Mouse (Mus musculus): ENCODE data around the gene Plcb3. TPM values are rescaled to one million over a fixed set of nuclear protein-coding genes. Genes with fewer than 3 reads are reported as not detected.
A peak's percentile ranks its signal among the peaks of the same experiment; 100 is the strongest.

Plcb3 gene
- polyA plus RNA-seq, 1 experiment from 2014 or later = 15.2 TPM

DNA sequence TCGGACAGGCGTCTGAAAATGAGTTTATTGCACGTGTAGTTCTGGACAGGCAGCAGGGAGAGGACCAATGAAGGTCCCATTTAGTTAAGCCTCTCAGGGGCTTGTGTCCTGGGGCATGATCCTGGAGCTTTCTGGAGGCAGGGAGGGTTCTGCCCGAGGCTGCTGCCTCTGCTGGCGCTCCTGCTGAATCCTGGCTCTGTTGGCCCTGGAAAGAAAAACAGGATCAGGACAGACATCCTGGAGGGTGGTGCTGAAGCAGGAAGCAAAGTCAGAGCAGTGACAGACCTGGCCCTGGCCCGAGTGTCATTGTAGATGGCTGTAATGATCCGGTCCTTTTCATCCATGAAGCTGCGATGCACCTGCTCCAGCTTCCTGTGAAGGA, 11.6 kb upstream of the Plcb3 start:
- H3K4me3 ChIP-seq (ENCODE audit: control insufficient read depth in 1 of 2, insufficient read depth in 1 of 2, low read depth in 1 of 2, low read length in 2 of 2) = peak overlapping the region; percentile 69 to 81
- H3K27ac ChIP-seq (replicated peaks in 1 of 2; ENCODE audit: control insufficient read depth in 1 of 2, insufficient read depth in 1 of 2, low read depth in 2 of 2, low read length in 2 of 2) = peak overlapping the region; percentile 91 to 98
- 7% methylated on average over 8 of the region's 8 CpGs for WGBS
- H3K27me3 ChIP-seq (ENCODE audit: control insufficient read depth, insufficient read depth, low read length) = no peaks in the 10 kb centered on the region
- no peak; the same call in 1 of the 2 replicates for ATAC-seq (ENCODE audit: insufficient number of reproducible peaks, insufficient read depth, low FRiP score, low read depth)
- peaks cover 12 to 24% of the 10 kb centered on the region in 2 experiments for H3K4me1 ChIP-seq (ENCODE audit: control insufficient read depth in 2 of 2, insufficient read depth in 2 of 2, low read length in 2 of 2)
- no peaks in the 10 kb centered on the region for H3K9me3 ChIP-seq (ENCODE audit: control insufficient read depth, low read length)
- peak overlapping the region; percentile 75 for H3K4me2 ChIP-seq (ENCODE audit: low read length)
- peak overlapping the region; percentile 90 for H3K9ac ChIP-seq (ENCODE audit: low read length)
- peaks cover 33% of the 10 kb centered on the region for H3K36me3 ChIP-seq (ENCODE audit: control insufficient read depth, insufficient read depth, low read length)

DNA sequence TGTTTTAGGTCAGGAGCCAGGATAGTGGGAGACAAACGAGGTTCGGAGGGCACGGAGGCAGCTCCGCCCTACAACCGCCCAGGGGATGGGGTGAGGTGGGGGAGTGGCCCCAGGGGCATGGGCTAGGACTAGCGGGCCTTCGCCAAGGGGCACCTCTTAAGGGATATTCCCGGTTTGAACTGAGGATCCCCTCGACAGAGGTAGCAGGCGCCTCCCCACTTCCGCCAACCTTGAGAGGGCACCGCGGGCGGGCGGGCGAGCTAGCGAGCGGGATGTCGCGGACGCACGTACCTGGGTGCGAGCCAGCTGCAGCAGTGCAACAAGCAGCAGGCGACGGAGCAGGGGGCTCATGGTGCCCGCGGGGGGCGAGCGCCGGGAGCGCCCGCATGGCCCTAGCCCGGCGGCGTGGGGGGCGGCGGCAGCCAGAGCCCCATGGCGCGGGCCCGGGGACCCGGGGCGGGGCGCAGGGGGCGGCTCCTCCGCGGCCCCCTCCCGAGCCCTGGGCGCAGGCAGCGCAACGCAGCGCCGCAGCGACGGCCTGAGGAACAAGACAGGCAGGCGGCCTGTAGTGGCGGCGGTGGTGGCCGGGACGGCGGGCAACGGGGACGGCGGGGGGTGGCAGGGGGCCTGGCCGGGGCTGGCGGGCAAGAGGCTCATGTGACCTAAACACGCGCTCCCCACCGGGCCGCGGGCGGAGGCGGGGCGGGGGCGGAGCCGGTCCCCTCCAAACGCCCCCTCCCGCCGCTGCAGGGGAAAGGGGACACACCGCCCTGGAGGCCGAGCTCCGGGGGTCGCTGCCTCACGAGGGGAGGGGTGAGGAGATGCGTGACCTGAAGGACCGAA, 11.0 kb upstream of the Plcb3 start, which contains the start of gene Vegfb:
Gene Vegfb (minus strand): TSS at position 591 of the 843 bp plus-strand sequence.
- H3K4me2 ChIP-seq (ENCODE audit: low read length) = peak within 1 kb of the TSS; percentile 75
- under 1% methylated on average over 75 of the region's 85 CpGs for WGBS
- H3K27me3 ChIP-seq (ENCODE audit: control insufficient read depth, insufficient read depth, low read length) = no peaks in the 10 kb centered on the region
- H3K9ac ChIP-seq (ENCODE audit: low read length) = peak within 1 kb of the TSS; percentile 90
- peaks cover 12 to 22% of the 10 kb centered on the region in 2 experiments for H3K4me1 ChIP-seq (ENCODE audit: control insufficient read depth in 2 of 2, insufficient read depth in 2 of 2, low read length in 2 of 2)
- H3K36me3 ChIP-seq (ENCODE audit: control insufficient read depth, insufficient read depth, low read length) = peaks cover 39% of the 10 kb centered on the region
- peak; percentile 53 for ATAC-seq (ENCODE audit: insufficient number of reproducible peaks, insufficient read depth, low FRiP score, low read depth)
- no peaks in the 10 kb centered on the region for H3K9me3 ChIP-seq (ENCODE audit: control insufficient read depth, low read length)
- peak within 1 kb of the TSS; percentile 91 to 98 for H3K27ac ChIP-seq (replicated peaks in 1 of 2; ENCODE audit: control insufficient read depth in 1 of 2, insufficient read depth in 1 of 2, low read depth in 2 of 2, low read length in 2 of 2)
- peak within 1 kb of the TSS; percentile 69 to 81 for H3K4me3 ChIP-seq (ENCODE audit: control insufficient read depth in 1 of 2, insufficient read depth in 1 of 2, low read depth in 1 of 2, low read length in 2 of 2)

DNA sequence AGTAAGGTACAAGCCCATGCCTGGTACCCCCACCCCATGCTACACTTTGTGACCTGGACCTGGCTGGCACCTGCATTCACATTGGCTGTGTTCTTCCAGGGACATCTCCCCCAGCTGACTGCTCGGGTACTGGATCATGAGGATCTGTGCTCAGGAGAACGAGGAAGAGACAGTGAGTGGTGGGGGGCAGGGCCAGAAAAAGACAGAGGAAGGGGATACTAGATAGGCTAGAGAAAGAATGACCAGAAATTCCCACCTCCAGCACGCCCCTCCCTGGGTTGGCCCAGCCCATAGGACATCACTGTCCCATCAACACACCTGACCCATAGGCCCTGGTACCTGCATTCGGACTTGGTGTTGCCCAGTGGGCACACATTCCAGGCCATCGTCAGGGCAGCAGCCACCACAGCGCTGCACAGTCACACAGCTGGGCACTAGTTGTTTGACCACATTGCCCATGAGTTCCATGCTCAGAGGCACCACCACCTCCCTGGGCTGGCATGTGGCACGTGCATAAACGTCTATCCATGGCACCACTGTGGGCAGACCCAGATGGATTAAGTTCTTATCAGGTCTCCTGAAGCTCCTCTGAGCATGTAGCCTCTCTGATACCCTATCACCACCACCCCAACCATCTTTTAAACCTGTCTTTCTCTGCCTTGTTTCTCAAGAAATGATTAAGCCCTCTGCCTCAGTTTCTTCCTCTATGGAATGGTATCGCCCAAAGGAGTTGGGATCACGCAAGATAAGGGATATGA, 9.9 kb upstream of the Plcb3 start:
- Histone ChIP-seq H3K36me3 (ENCODE audit: control insufficient read depth, insufficient read depth, low read length) (peaks cover 49% of the 10 kb centered on the region), H3K9ac (ENCODE audit: low read length) (peak overlapping the region; percentile 90), H3K9me3 (ENCODE audit: control insufficient read depth, low read length) (no peaks in the 10 kb centered on the region), H3K27ac (replicated peaks in 1 of 2; ENCODE audit: control insufficient read depth in 1 of 2, insufficient read depth in 1 of 2, low read depth in 2 of 2, low read length in 2 of 2) (peak overlapping the region; percentile 91 to 98; a peak in 3 of 4 replicates), H3K4me2 (ENCODE audit: low read length) (peak overlapping the region; percentile 75), H3K4me1 (ENCODE audit: control insufficient read depth in 2 of 2, insufficient read depth in 2 of 2, low read length in 2 of 2) (peaks cover 13 to 23% of the 10 kb centered on the region in 2 experiments), H3K4me3 (ENCODE audit: control insufficient read depth in 1 of 2, insufficient read depth in 1 of 2, low read depth in 1 of 2, low read length in 2 of 2) (peak overlapping the region; percentile 69 to 81), H3K27me3 (ENCODE audit: control insufficient read depth, insufficient read depth, low read length) (no peaks in the 10 kb centered on the region)
- 62% methylated on average over 10 of the region's 10 CpGs for WGBS
- ATAC-seq (ENCODE audit: insufficient number of reproducible peaks, insufficient read depth, low FRiP score, low read depth) = no peak

DNA sequence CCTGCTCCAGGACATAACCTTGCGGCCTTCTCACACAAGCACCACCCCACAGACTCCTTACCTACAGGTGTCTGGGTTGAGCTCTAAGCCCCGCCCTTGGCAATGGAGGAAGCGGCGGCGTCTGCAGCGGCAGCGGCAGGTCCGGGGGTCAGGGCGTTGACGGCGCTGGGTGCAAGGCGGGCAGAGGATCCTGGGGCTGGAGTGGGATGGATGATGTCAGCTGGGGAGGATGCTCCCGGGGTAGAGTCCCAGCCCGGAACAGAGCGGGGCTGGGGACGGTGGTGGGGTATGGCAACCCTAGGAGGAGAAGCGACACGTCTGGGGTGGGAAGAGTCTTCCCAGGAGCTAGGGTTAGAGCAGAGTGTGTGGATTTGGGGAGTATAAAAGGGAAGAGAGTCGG, 9.0 kb upstream of the Plcb3 start:
- H3K4me2 ChIP-seq (ENCODE audit: low read length) = no peak overlapping the region
- no peaks in the 10 kb centered on the region for H3K27me3 ChIP-seq (ENCODE audit: control insufficient read depth, insufficient read depth, low read length)
- no peak overlapping the region for H3K27ac ChIP-seq (replicated peaks in 1 of 2; ENCODE audit: control insufficient read depth in 1 of 2, insufficient read depth in 1 of 2, low read depth in 2 of 2, low read length in 2 of 2)
- peaks cover 49% of the 10 kb centered on the region for H3K36me3 ChIP-seq (ENCODE audit: control insufficient read depth, insufficient read depth, low read length)
- no peaks in the 10 kb centered on the region for H3K9me3 ChIP-seq (ENCODE audit: control insufficient read depth, low read length)
- H3K9ac ChIP-seq (ENCODE audit: low read length) = 0 out of 2 replicates have a peak overlapping the region, but pooled peaks have one; percentile 90
- no peak overlapping the region for H3K4me3 ChIP-seq (ENCODE audit: control insufficient read depth in 1 of 2, insufficient read depth in 1 of 2, low read depth in 1 of 2, low read length in 2 of 2)
- peaks cover 13 to 25% of the 10 kb centered on the region in 2 experiments for H3K4me1 ChIP-seq (ENCODE audit: control insufficient read depth in 2 of 2, insufficient read depth in 2 of 2, low read length in 2 of 2)
- ATAC-seq (ENCODE audit: insufficient number of reproducible peaks, insufficient read depth, low FRiP score, low read depth) = no peak
- WGBS = 81% methylated on average over 19 of the region's 19 CpGs

DNA sequence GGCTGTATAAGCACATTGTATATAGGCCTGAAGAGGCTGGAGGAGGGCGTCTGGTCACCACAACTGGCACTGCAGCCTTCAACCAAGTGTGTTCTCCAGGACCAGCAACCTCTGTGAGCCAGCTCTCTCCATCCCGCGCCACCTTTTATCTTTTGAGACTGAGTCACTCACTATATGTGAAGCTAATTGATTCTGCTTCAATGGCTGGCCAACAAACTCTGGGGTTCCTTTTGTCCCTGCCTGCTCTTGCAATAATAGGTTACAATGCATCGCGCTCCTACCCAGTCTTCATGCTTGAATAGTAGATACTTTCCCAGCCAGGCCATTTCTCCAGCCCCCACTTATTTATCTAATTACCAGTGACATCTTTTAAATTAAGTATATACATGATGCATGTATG, 7.4 kb upstream of the Plcb3 start:
- Histone ChIP-seq H3K4me1 (ENCODE audit: control insufficient read depth in 2 of 2, insufficient read depth in 2 of 2, low read length in 2 of 2) (peaks cover 20 to 31% of the 10 kb centered on the region in 2 experiments), H3K4me2 (ENCODE audit: low read length) (no peak overlapping the region), H3K27me3 (ENCODE audit: control insufficient read depth, insufficient read depth, low read length) (no peaks in the 10 kb centered on the region), H3K9me3 (ENCODE audit: control insufficient read depth, low read length) (no peaks in the 10 kb centered on the region), H3K4me3 (ENCODE audit: control insufficient read depth in 1 of 2, insufficient read depth in 1 of 2, low read depth in 1 of 2, low read length in 2 of 2) (no peak overlapping the region), H3K36me3 (ENCODE audit: control insufficient read depth, insufficient read depth, low read length) (peaks cover 49% of the 10 kb centered on the region), H3K27ac (replicated peaks in 1 of 2; ENCODE audit: control insufficient read depth in 1 of 2, insufficient read depth in 1 of 2, low read depth in 2 of 2, low read length in 2 of 2) (no peak overlapping the region), H3K9ac (ENCODE audit: low read length) (no peak overlapping the region)
- WGBS = 95% methylated on average over 5 of the region's 5 CpGs
- ATAC-seq (ENCODE audit: insufficient number of reproducible peaks, insufficient read depth, low FRiP score, low read depth) = no peak

DNA sequence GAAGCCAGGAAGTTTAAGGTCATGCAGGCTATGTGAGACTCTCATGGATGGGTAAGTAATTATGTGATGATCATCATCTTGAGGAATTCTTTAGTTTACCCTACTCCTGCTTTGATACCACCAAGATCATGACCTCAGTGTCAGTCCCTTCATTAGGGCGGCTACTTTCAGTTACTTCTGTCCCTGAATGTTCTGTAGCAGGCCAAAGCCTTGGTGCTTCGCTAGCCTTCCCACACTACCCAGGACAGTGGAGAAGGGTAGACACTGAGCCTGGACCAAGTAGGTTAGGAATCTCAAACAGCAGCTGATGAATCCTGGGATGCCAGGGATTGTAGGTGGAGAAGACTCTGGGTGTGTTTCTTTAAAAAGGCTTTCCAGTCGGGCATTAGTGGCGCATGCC, 5.2 kb upstream of the Plcb3 start:
- H3K4me2 ChIP-seq (ENCODE audit: low read length) = peak overlapping the region; percentile 71
- H3K27me3 ChIP-seq (ENCODE audit: control insufficient read depth, insufficient read depth, low read length) = no peaks in the 10 kb centered on the region
- 86% methylated on average over 4 of the region's 4 CpGs for WGBS
- peak overlapping the region in 1 of 2 experiments; percentile 75; a peak in 2 of 4 replicates for H3K4me3 ChIP-seq (ENCODE audit: control insufficient read depth in 1 of 2, insufficient read depth in 1 of 2, low read depth in 1 of 2, low read length in 2 of 2)
- H3K4me1 ChIP-seq (ENCODE audit: control insufficient read depth in 2 of 2, insufficient read depth in 2 of 2, low read length in 2 of 2) = peaks cover 23 to 40% of the 10 kb centered on the region in 2 experiments
- peak overlapping the region; percentile 85; the same call in 1 of the 2 replicates for H3K9ac ChIP-seq (ENCODE audit: low read length)
- H3K36me3 ChIP-seq (ENCODE audit: control insufficient read depth, insufficient read depth, low read length) = peaks cover 70% of the 10 kb centered on the region
- H3K9me3 ChIP-seq (ENCODE audit: control insufficient read depth, low read length) = no peaks in the 10 kb centered on the region
- peak overlapping the region; percentile 14 to 97; a peak in 2 of 4 replicates for H3K27ac ChIP-seq (replicated peaks in 1 of 2; ENCODE audit: control insufficient read depth in 1 of 2, insufficient read depth in 1 of 2, low read depth in 2 of 2, low read length in 2 of 2)
- no peak for ATAC-seq (ENCODE audit: insufficient number of reproducible peaks, insufficient read depth, low FRiP score, low read depth)

DNA sequence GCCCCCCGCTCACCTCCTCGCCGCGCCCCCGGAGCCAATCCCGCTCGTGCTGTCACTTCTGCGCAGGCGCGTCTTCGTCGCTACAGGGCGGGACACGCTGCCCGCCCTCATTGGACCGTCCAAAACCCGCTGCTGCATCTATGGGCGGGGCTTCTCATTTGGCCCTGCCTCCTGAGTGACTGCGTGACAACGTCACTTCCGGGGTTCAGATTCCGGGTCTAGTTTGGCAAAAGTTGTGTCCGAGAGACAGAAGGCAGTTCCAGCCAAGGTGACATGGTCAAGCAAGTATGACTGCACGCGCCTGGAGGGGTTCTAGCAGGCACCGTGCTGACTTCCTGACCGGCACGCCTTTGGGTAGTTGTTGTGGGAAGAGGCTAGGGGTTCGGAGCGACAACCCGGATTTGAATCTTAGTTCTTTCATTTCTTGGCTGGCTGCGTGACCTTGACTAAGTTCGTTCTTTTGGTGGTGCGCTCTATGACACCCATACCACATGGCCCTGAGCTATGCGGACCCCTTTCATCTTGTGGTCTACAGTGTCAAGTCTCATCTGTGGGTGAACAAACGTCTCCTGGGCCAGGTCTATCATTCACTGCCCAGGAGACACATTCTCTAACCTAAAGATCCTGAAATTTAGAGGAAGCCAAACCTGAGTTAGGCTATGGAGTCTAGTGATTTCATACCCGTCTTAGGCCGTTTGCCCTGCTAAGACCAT, 4.3 kb upstream of the Plcb3 start, which contains the start of gene Fkbp2:
Gene Fkbp2 (minus strand): TSS at position 121 of the 713 bp plus-strand sequence.
- H3K4me3 ChIP-seq (ENCODE audit: control insufficient read depth in 1 of 2, insufficient read depth in 1 of 2, low read depth in 1 of 2, low read length in 2 of 2) = peak within 1 kb of the TSS; percentile 75 to 80
- no peaks in the 10 kb centered on the region for H3K27me3 ChIP-seq (ENCODE audit: control insufficient read depth, insufficient read depth, low read length)
- peaks cover 66% of the 10 kb centered on the region for H3K36me3 ChIP-seq (ENCODE audit: control insufficient read depth, insufficient read depth, low read length)
- peak within 1 kb of the TSS; percentile 71 for H3K4me2 ChIP-seq (ENCODE audit: low read length)
- WGBS = under 1% methylated on average over 38 of the region's 38 CpGs
- ATAC-seq (ENCODE audit: insufficient number of reproducible peaks, insufficient read depth, low FRiP score, low read depth) = peak; percentile 88
- peak within 1 kb of the TSS; percentile 85 for H3K9ac ChIP-seq (ENCODE audit: low read length)
- peak within 1 kb of the TSS; percentile 97 to 99 for H3K27ac ChIP-seq (replicated peaks in 1 of 2; ENCODE audit: control insufficient read depth in 1 of 2, insufficient read depth in 1 of 2, low read depth in 2 of 2, low read length in 2 of 2)
- H3K9me3 ChIP-seq (ENCODE audit: control insufficient read depth, low read length) = no peaks in the 10 kb centered on the region
- peaks cover 18 to 38% of the 10 kb centered on the region in 2 experiments; a peak in 3 of 4 replicates for H3K4me1 ChIP-seq (ENCODE audit: control insufficient read depth in 2 of 2, insufficient read depth in 2 of 2, low read length in 2 of 2)
